Mouse (Mus musculus) liver, adult 10 weeks (tissue): ENCODE data around the gene Ebna1bp2. TPM values are rescaled to one million over a fixed set of nuclear protein-coding genes. Genes with fewer than 3 reads are reported as not detected.

Experiments used
- polyA plus RNA-seq: library from polyadenylated mRNA; stranded (reverse); fragments of 350-450 nt; fragmentation: Illumina TruSeq; extraction: RNeasy Lipid Tissue Mini Kit (QIAGEN cat#74804); gene quantifications from one replicate; pipeline ENCODE4 v1.2.3, GENCODE M21; 2014; ENCODE audit warnings: low read depth, low replicate concordance

The Ebna1bp2 gene
- 13.0 TPM for polyA plus RNA-seq

DNA sequence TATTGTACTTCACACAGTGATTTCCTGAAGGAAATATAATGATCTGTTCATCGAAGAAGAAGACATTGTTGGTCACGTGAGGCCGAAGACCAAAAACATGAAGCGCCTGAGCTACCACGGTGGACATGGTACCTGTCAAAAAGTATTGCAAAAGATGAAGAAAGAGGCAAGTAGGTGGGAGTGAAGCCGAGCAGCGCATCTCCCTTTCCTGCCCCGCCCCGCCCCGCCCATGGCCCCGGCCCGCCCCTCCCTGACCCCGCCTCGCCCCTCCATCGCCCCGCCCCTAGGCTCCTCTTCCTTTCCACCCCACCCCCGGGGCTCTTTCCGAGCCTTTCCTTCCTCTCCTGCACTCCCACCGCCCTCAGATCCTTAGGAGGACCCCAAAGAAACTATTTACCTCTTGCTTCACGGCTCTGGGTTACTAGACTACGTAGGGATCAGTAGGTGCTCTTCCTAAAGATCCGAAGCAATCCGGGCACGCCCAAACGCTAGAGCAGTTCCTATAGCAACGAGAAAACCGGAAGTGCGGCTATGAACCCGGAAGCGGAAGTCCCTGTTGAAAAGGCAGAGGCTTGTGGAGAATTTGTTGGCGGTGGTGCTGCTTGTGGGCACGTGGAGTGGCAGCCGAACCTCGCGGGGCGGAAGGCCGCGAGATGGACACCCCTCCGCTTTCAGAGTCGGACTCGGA is at the start of gene Ebna1bp2, which contains the start of gene Cfap57:
TSS of gene Ebna1bp2 (plus strand) at position 521 of the 688 bp plus-strand sequence.
TSS of gene Cfap57 (minus strand) at position 499 of the 688 bp plus-strand sequence.

GRCm38 (mm10) chr4:118658652-118659051 is 38.1 kb downstream of the Ebna1bp2 start, which contains the start of gene Olfr62:
TSS of gene Olfr62 (plus strand) at chr4:118658952.

Other genes starting within 250 kb of the Ebna1bp2 start
- 0.74 TPM for gene Szt2, start 211.5 kb upstream of the Ebna1bp2 start, polyA plus RNA-seq
- gene Med8, start 211.5 kb upstream of the Ebna1bp2 start, polyA plus RNA-seq = 49.0 TPM
- gene Elovl1, start 192.7 kb upstream of the Ebna1bp2 start, polyA plus RNA-seq = 21.7 TPM
- gene Cdc20, start 183.4 kb upstream of the Ebna1bp2 start, polyA plus RNA-seq = not detected
- gene Mpl, start 163.3 kb upstream of the Ebna1bp2 start, polyA plus RNA-seq = not detected
- 0.90 TPM for gene Tie1, start 130.7 kb upstream of the Ebna1bp2 start, polyA plus RNA-seq
- 8.2 TPM for gene 2610528J11Rik, start 93.8 kb upstream of the Ebna1bp2 start, polyA plus RNA-seq
- 1.8 TPM for gene Tmem125, start 76.8 kb upstream of the Ebna1bp2 start, polyA plus RNA-seq
- gene Cfap57, start within 50 bp of the Ebna1bp2 start, polyA plus RNA-seq = not detected
- gene Olfr62, start 38.2 kb downstream of the Ebna1bp2 start, polyA plus RNA-seq = not detected
- gene Olfr1342, start 72.0 kb downstream of the Ebna1bp2 start, polyA plus RNA-seq = not detected
- not detected for gene Olfr1341, start 82.7 kb downstream of the Ebna1bp2 start, polyA plus RNA-seq
- not detected for gene Olfr1340, start 99.3 kb downstream of the Ebna1bp2 start, polyA plus RNA-seq
- gene Olfr1339, start 111.4 kb downstream of the Ebna1bp2 start, polyA plus RNA-seq = not detected
- gene Olfr1338, start 137.9 kb downstream of the Ebna1bp2 start, polyA plus RNA-seq = not detected
- gene Olfr1337, start 161.8 kb downstream of the Ebna1bp2 start, polyA plus RNA-seq = not detected
- not detected for gene Olfr1335, start 189.1 kb downstream of the Ebna1bp2 start, polyA plus RNA-seq
- gene Olfr1333, start 215.5 kb downstream of the Ebna1bp2 start, polyA plus RNA-seq = not detected
- not detected for gene Olfr1331, start 243.8 kb downstream of the Ebna1bp2 start, polyA plus RNA-seq